Mouse (Mus musculus): Measurements from ENCODE around the gene Tex36.

- TF ChIP-seq CTCF (IDR thresholded peaks at IDR 0.05; ENCODE audit: borderline replicate concordance, control insufficient read depth, extremely low read depth, insufficient read depth, low read length, poor library complexity) = no peak
- no peak for TF ChIP-seq POLR2A (IDR thresholded peaks at IDR 0.05; ENCODE audit: control insufficient read depth, extremely low read depth, insufficient read depth, low read length, poor library complexity)
Measured at GRCm38 (mm10) chr7:133602058-133602457, at the start of gene Tex36.

All from thymus, adult 2 months (tissue).